Mouse (Mus musculus): Measurements from ENCODE around the gene Grtp1. TPM values are rescaled to one million over a fixed set of nuclear protein-coding genes. Genes with fewer than 3 reads are reported as not detected.

The Grtp1 gene
- 19.3 and 21.3 TPM in 2 replicates for polyA plus RNA-seq (2015; fragmentation: Nextera tagmentation; extraction: Ambion mirVana)

DNA sequence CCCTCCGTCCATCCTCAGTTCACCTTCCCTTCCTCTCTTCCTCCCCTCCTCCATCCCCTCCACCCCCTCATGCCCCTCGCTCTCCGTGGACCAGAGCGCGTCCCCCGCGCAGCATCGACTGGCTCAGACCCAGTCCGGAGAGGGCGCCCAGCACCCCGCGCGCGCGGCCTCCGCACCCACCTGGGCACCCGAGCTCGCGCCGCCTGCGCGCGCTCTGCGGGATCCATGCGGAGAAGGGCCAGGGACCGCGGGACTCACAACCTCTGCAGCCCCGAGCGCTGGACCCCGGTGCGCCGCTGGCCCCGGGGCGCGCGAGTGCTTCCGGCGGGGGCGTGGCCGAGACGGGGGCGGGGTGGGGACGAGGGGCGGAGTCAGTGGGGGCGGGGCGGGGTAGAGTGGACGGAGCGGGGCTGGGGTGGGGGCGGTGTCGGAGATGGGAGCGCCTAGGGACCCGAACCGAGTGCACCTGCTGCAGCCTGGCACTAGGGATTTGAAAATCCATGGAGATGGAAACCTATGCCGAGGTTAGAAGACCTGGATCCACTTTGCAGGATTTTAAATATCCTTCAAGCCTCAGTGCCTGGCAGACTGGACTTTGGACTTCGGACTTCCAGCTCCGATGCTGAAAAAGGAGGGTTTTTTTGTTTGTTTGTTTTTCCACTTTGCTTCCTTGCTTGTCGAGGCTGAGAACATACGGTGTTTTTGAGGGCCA lies at the start of gene Grtp1:
Grtp1 (minus strand) TSS at position 320 of the 712 bp plus-strand sequence.
- peak within 1 kb of the TSS; percentile 81 for H3K4me3 ChIP-seq (replicated peaks)

DNA sequence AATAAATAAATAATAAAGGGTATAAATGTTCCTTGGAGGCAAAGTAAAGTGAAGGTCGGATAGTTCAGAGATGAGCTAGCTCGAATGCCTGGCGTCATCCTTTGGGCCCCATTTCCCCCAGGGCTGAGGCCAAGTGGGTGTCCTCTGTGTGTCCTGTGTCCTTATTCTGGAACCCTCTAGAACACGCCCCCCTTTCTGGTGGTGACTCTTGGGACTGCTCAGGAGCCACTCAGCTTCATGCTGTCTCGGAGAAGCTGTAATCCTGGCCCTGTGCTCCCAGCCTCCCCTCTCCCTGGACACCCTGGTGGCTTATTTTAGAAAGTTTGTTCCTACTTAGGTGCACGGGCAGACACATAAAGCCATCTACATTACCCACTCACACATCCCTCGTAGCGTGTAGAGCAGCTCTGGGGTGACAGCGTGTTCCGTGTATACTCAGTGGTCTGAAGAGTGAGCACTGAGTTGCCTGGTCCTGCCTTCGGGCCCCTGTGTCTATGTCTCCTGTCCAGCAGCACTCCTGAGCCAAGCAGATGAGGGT lies 44.0 kb upstream of the Grtp1 start:
- Histone ChIP-seq H3K9me3 (replicated peaks) (no peaks in the 10 kb centered on the region), H3K4me3 (replicated peaks) (no peak overlapping the region), H3K27me3 (peaks cover 13% of the 10 kb centered on the region), H3K36me3 (no peaks in the 10 kb centered on the region), H3K4me1 (no peaks in the 10 kb centered on the region), H3K9ac (no peak overlapping the region), H3K27ac (no peak overlapping the region), H3K4me2 (no peak overlapping the region)
- WGBS, result 89% methylated on average over 11 of the region's 11 CpGs
- ATAC-seq (replicated peaks; ENCODE audit: low FRiP score), result no peak

More for the DNA sequence above, at the start of gene Grtp1:
- Histone ChIP-seq H3K9ac (peak within 1 kb of the TSS; percentile 68), H3K4me2 (peak within 1 kb of the TSS; percentile 94), H3K36me3 (no peaks in the 10 kb centered on the region), H3K27ac (0 out of 2 replicates have a peak within 1 kb of the TSS, but pooled peaks have one; percentile 32), H3K27me3 (peaks cover 42% of the 10 kb centered on the region), H3K4me1 (peaks cover 13% of the 10 kb centered on the region), H3K9me3 (replicated peaks) (no peaks in the 10 kb centered on the region)
- peak; percentile 70 for ATAC-seq (replicated peaks; ENCODE audit: low FRiP score)
- WGBS, result under 1% methylated on average over 50 of the region's 58 CpGs

DNA sequence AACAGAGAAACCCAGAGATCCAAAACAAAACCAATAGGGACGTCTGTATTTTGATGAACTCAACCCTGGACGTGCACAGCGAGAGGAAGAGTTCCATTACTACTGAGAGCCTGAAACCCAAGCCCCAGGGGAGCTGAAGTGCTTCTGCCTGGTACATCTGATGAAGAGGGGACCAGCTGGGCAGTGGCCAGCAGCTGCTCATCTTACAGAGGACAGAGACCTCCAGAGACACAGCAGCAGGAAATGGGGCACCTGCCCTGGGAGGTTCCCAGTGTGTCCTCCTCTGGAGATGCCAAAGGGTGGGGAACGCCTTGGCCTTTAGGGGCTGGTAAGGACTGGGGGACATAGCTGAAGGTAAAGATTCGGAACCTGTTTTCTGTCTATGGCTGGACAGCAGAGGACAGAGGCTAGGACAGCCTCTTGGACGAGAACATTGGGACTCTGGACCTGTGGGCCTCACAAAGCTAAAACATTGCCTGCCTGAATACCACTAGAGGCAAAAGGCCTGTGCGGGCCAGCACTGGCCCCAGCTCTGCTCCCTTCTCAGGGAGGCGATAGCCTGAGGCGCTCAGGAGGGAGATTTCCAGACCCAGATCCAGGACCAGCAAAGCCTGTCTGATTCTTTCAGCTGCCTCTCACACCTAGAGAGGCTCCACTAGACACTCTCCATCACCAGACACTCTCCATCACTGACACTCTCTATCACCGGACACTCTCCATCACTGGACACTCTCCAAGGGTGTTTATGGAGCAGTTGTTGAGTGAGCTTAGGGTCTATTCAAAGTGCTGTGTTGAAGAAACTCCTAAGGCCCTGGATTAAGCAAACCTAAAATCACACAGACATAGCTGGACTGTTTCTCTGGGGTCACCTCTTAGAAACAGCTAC lies 42.8 kb upstream of the Grtp1 start:
- 70% methylated on average over 10 of the region's 10 CpGs for WGBS
- ATAC-seq (replicated peaks; ENCODE audit: low FRiP score), result no peak
- H3K4me1 ChIP-seq, result no peaks in the 10 kb centered on the region
- peaks cover 6% of the 10 kb centered on the region for H3K27me3 ChIP-seq
- H3K4me2 ChIP-seq, result no peak overlapping the region
- H3K27ac ChIP-seq, result no peak overlapping the region
- no peak overlapping the region for H3K4me3 ChIP-seq (replicated peaks)
- H3K9ac ChIP-seq, result no peak overlapping the region
- no peaks in the 10 kb centered on the region for H3K9me3 ChIP-seq (replicated peaks)
- no peaks in the 10 kb centered on the region for H3K36me3 ChIP-seq

DNA sequence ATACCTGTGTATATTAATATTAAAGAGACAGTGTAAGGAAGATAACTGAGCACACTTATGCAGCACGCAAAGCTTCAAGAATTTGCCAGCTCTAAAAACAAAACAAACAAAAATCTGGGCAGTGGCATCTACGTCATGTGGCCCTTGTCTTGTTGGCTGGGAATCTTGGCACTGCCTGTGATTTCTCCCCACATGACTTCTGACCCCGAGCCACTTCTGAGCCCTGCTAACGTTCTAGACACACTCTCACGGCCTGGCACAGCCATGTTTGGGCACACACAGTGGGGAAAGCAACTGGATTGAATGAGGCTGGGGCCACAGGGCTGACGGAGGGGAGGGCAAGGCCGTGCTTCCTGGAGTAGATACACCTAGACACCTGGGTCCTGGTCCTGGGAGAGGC lies 40.3 kb upstream of the Grtp1 start:
- H3K4me1 ChIP-seq, result no peaks in the 10 kb centered on the region
- whole genome bisulfite sequencing, result 79% methylated on average over 7 of the region's 7 CpGs
- no peak overlapping the region for H3K4me2 ChIP-seq
- no peaks in the 10 kb centered on the region for H3K36me3 ChIP-seq
- H3K27me3 ChIP-seq, result 0 out of 2 replicates have a peak, but pooled peaks cover 2% of the 10 kb centered on the region
- no peak overlapping the region for H3K9ac ChIP-seq
- H3K27ac ChIP-seq, result no peak overlapping the region
- H3K4me3 ChIP-seq (replicated peaks), result no peak overlapping the region
- no peak for ATAC-seq (replicated peaks; ENCODE audit: low FRiP score)
- no peaks in the 10 kb centered on the region for H3K9me3 ChIP-seq (replicated peaks)

DNA sequence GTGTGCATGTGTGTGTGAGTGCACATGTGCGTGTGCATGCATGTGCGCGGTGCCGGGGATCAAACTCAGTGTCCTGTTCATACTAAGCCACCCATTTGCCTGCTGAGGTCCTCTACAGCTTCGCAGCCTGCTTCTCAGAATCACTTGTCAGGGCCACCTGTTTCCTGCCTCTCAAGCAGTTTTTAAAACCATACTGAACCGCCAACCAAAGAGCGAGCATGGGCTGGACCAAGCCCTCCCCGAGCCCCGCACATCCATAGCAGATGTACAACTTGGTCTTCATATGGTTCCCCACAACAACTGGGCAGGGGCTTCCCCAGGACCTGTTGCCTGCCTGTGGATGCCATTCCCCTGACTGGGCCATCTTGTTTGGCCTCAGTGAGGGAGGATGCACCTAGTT lies 39.6 kb upstream of the Grtp1 start:
- Histone ChIP-seq H3K4me2 (no peak overlapping the region), H3K9ac (no peak overlapping the region), H3K4me3 (replicated peaks) (no peak overlapping the region), H3K27ac (no peak overlapping the region), H3K4me1 (no peaks in the 10 kb centered on the region), H3K9me3 (replicated peaks) (no peaks in the 10 kb centered on the region), H3K36me3 (no peaks in the 10 kb centered on the region), H3K27me3 (0 out of 2 replicates have a peak, but pooled peaks cover 2% of the 10 kb centered on the region)
- WGBS, result 92% methylated on average over 9 of the region's 9 CpGs
- ATAC-seq (replicated peaks; ENCODE audit: low FRiP score), result no peak

DNA sequence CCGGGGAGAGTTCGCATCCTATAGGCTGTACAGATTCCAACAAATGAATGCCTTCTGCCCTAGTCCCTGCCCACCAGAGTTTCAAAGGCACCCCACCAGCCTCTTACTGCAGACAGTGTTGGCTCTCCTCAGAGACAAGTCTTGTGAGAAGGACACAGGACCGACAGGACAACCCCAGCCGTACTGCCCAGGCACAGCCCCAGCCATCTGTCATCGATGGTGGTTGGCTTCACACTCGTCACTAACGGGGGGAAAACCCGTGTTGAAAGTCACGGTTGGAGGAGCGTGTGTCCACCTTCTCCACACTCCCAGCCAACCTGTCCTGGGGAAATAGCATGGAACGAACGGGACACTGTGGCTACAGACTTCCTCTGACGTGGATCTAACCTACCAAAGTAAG lies 34.4 kb upstream of the Grtp1 start:
- no peaks in the 10 kb centered on the region for H3K4me1 ChIP-seq
- H3K27ac ChIP-seq, result no peak overlapping the region
- H3K9ac ChIP-seq, result no peak overlapping the region
- WGBS, result 81% methylated on average over 13 of the region's 13 CpGs
- no peak overlapping the region for H3K4me2 ChIP-seq
- peaks cover 5% of the 10 kb centered on the region; the same call in 1 of the 2 replicates for H3K27me3 ChIP-seq
- no peaks in the 10 kb centered on the region for H3K36me3 ChIP-seq
- no peak overlapping the region for H3K4me3 ChIP-seq (replicated peaks)
- no peaks in the 10 kb centered on the region for H3K9me3 ChIP-seq (replicated peaks)
- ATAC-seq (replicated peaks; ENCODE audit: low FRiP score), result no peak

DNA sequence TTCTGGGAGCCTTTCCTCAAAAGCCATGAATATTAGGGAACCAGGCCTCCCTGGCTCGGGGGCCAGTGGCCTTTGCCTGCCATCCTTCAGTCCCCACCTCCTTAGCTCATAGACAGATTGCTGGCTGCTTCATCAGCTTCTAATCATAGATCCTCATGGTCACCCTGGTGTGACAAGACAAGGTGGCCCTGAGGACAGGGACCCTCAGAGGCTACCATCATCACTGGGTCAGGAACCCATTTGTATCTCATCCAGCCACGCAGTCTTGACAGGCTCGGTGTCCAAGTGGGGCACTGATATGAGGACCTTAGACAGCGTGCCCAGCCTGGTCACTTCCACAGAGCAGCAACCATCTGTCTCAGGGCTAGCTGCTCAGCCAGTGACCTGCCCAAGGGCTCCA lies 30.1 kb upstream of the Grtp1 start:
- Histone ChIP-seq H3K4me3 (replicated peaks) (no peak overlapping the region), H3K27me3 (peaks cover 7% of the 10 kb centered on the region; the same call in 1 of the 2 replicates), H3K36me3 (no peaks in the 10 kb centered on the region), H3K27ac (no peak overlapping the region), H3K9ac (no peak overlapping the region), H3K9me3 (replicated peaks) (no peaks in the 10 kb centered on the region), H3K4me2 (no peak overlapping the region), H3K4me1 (no peaks in the 10 kb centered on the region)
- ATAC-seq (replicated peaks; ENCODE audit: low FRiP score), result no peak
- WGBS, result 85% methylated on average over 4 of the region's 4 CpGs

DNA sequence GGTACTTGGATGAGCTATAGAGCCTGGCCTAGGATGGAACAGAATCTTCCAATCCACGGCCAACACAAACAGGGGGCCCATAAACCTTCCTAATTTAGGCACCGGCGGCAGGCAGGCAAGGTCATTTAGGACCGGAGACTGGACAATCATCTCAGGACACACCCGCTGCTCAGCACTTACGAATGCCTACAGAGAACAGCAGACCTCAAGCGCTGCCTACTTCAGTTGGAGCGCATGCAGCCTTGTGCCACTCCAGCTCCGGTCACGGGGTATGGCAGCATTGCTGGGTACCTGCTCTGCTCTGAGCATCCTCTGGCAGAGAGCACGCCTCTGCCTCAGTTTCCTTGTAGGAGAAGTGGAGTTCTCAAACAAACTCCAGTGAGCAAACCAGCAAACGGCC lies 29.4 kb upstream of the Grtp1 start:
- Histone ChIP-seq H3K36me3 (no peaks in the 10 kb centered on the region), H3K9me3 (replicated peaks) (no peaks in the 10 kb centered on the region), H3K27me3 (peaks cover 7% of the 10 kb centered on the region; the same call in 1 of the 2 replicates), H3K4me3 (replicated peaks) (no peak overlapping the region), H3K9ac (no peak overlapping the region), H3K4me1 (no peaks in the 10 kb centered on the region), H3K4me2 (no peak overlapping the region), H3K27ac (no peak overlapping the region)
- 58% methylated on average over 12 of the region's 12 CpGs for WGBS
- no peak for ATAC-seq (replicated peaks; ENCODE audit: low FRiP score)

DNA sequence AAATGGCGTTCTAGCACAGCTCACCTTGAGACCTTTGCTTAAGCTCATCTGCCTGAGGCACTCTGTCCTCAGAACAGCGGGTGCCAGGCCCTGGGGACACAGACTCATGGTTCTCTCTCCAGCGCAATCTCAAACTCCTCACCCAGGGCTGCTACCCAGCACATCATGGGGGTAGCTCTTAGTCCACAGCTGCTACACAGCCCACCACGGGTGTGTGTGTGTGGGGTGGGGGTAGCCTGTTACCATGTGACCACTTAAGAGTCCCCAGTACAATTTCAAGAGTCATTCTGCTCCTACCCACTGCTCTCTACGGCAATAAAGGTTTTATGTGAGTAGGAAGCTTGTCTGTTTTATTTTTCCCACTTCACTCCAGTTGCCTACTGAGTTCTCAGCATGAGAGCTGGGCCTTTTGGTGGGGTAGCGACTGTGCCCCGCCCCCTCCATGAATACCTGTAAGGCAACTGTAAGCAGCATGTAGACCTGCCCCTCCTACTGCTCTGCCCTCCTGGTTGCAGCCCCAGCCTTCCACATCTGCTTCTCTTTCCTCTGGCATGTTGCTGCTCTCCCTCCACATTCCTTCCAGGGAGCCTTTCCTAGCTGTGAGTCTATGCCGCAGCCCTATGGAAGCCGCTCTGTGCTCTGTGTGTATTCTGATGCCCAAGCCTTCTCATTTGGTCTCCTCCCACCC lies 28.6 kb upstream of the Grtp1 start:
- Histone ChIP-seq H3K9me3 (replicated peaks) (no peaks in the 10 kb centered on the region), H3K27me3 (peaks cover 7% of the 10 kb centered on the region; the same call in 1 of the 2 replicates), H3K9ac (no peak overlapping the region), H3K4me1 (no peaks in the 10 kb centered on the region), H3K4me3 (replicated peaks) (no peak overlapping the region), H3K4me2 (no peak overlapping the region), H3K36me3 (no peaks in the 10 kb centered on the region), H3K27ac (no peak overlapping the region)
- 42% methylated on average over 9 of the region's 9 CpGs for WGBS
- ATAC-seq (replicated peaks; ENCODE audit: low FRiP score), result no peak

DNA sequence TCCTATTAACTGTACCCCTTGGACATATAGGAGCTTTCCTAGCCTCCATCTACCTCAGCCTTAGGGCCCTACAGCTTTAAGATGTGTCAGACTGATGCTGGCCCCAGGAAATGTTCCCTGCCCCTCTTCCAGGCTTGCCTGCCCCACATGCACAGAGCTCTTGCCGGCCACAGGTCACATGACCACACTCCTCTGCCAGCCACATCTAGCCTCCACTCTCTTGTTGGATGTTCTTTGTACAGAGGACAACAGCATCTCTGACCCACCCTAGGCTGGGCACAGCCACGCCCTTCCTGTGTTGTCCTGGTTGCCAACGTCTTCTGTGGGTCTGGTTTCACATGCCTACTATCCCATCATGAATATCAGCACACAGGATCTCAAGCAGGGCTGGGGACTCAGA lies 26.8 kb upstream of the Grtp1 start:
- no peak for ATAC-seq (replicated peaks; ENCODE audit: low FRiP score)
- Histone ChIP-seq H3K4me2 (no peak overlapping the region), H3K4me1 (no peaks in the 10 kb centered on the region), H3K27ac (no peak overlapping the region), H3K36me3 (no peaks in the 10 kb centered on the region), H3K27me3 (peaks cover 7% of the 10 kb centered on the region; the same call in 1 of the 2 replicates), H3K9me3 (replicated peaks) (no peaks in the 10 kb centered on the region), H3K4me3 (replicated peaks) (no peak overlapping the region), H3K9ac (no peak overlapping the region)
- WGBS, result 55% methylated on average over 3 of the region's 3 CpGs

DNA sequence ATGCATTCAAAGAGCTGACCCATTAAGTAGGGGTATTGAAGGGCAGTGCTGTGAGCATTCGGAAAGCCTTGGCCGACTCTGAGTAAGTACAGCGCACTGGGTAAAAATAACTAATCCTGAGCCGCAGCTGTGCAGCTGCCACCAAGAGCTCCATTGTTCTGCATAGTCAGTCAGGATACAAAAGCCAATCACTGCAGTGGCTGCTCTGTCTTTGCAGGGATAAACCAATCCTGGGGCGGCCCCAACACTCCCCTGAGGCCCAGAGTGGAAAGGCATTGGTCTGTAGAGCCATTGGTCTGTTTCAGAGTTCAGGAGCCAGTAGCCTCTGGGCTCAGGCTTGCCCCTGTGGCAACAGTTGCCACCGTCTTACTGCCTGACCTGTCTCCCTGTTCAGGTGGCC lies 25.9 kb upstream of the Grtp1 start:
- peaks cover 7% of the 10 kb centered on the region; the same call in 1 of the 2 replicates for H3K27me3 ChIP-seq
- ATAC-seq (replicated peaks; ENCODE audit: low FRiP score), result no peak
- H3K4me3 ChIP-seq (replicated peaks), result no peak overlapping the region
- WGBS, result 64% methylated on average over 6 of the region's 6 CpGs
- no peak overlapping the region for H3K9ac ChIP-seq
- H3K36me3 ChIP-seq, result no peaks in the 10 kb centered on the region
- no peaks in the 10 kb centered on the region for H3K9me3 ChIP-seq (replicated peaks)
- no peak overlapping the region for H3K4me2 ChIP-seq
- no peaks in the 10 kb centered on the region for H3K4me1 ChIP-seq
- no peak overlapping the region for H3K27ac ChIP-seq
